Mouse (Mus musculus) embryo, embryonic 11.5 days (tissue): ENCODE measurements around the gene AI593442.

Source experiments
- DNase-seq: peaks from one replicate; pipeline ENCODE4 v3.0.0-alpha.2; 2012; ENCODE audit warnings: low read depth, low spot score

The AI593442 gene

DNA sequence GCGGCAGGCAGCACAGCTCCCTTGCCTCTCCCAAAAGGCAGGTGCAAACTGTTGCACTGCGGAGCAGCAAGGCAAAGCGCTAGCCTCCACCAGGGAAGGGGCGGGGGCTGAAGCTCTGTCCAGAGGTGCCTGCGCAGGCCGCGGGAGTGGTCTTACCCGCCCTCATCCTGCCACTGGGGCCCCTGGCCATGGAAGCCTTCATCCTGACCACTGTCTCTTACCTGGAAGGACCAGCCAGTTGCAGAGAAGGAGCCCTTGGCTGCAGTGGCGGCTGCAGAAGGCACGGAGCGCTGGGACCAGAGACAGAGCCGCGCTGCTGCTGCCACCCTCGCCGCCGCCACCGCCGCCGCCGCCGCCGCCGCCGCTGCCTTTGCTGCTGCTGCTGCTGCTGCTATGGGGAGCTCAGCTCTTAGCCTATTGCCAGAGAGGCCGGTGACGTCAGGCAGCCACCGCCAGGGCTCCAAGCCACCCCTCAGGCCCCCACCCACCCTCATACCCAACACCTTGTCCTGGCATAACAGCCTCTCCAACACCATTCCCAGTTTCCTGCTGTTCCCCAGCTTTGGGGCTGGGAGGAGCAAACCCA is at the start of gene AI593442:
TSS of gene AI593442 (minus strand) at position 419 of the 586 bp plus-strand sequence.
- no peak for DNase-seq

- DNase-seq = no peak
Observed at GRCm38 (mm10) chr9:52728806-52729205, 49.2 kb upstream of the AI593442 start.

DNA sequence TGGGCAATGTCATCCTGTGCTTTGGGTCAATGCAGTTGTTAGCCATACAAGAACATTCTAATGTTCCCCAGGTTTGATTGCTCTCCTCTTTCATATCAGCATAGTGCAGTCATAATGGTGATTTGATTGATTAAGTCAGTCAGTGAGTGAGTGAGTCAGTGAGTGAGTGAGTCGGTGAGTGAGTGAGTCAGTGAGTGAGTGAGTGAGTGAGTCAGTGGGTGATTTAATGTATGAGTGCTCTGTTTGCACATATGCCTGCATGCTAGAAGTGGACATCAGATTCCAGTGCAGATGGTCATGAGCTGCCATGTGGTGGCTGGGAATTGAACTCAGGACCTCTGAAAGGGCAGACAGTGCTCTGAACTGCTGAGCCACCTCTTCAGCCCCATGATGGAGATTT is 43.0 kb upstream of the AI593442 start:
- DNase-seq = no peak

DNA sequence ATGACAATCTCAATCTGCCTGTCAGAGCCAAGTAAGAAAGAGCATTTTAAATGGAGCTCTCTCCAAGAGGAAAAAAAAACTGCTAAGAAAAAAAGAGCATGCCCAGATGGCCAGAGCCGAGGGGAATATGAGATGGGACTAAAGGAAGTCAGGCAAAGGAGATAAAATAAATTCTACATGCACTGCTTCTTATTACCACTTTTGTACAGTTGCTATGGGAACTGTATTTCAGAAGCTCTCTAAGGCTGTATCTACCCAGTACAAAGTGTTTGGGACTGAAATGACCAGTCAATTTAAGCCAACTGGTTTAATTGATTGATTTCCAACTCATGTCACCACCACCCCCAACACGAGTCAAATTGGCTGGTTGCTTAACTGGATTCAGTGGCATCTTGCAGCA is 40.0 kb upstream of the AI593442 start:
- DNase-seq = no peak

DNA sequence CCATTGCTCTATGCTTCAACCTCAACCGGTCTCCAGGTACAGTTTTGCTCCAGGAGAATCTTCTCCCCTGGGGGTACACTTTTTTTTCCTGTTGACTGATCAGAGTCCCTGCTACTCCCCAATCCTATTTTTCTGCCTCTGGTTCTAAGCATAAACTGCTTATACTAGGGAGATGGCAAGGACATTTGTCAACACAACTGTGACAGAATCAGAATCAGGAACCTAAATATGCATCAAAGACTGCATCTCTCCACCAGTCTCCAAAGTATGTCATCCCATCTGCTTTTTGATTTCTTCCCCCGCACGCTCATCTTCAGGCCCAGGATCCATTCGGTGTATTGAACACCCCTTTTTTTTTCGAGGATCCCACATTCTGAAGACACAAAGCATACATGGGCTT is 456 bp upstream of the AI593442 start:
- DNase-seq = no peak

- DNase-seq = no peak
Observed at GRCm38 (mm10) chr9:52678839-52679215, 753 bp downstream of the AI593442 start.

- no peak for DNase-seq
Observed at GRCm38 (mm10) chr9:52678179-52678838, 1.3 kb downstream of the AI593442 start.

- DNase-seq = peak; percentile 27
Observed at GRCm38 (mm10) chr9:52676587-52676986, 3.0 kb downstream of the AI593442 start.

DNA sequence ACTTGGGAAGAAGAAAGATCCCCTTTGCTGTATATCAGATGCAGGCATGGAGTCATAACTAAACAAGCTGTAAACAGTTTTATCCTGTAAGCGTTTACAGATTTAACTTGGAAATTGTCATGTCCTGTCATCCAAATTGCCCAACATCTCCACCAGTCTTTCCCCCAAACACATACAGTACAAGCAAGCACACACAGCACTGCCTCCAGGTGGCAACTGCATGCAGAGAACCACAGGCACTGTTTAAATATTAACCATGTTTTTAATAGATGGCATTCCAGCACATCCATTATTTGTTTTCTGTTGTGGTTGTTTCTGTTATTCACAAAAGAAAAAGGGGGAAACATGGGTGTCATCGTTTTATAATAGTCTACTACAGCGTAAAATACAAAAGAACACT is 3.6 kb downstream of the AI593442 start:
- DNase-seq = no peak

- no peak for DNase-seq
Observed at GRCm38 (mm10) chr9:52661422-52661821, 18.2 kb downstream of the AI593442 start.

GRCm38 (mm10) chr9:52650341-52650951 is 29.1 kb downstream of the AI593442 start:
- DNase-seq = no peak

- no peak for DNase-seq
Observed at GRCm38 (mm10) chr9:52645312-52645711, 34.3 kb downstream of the AI593442 start.

DNA sequence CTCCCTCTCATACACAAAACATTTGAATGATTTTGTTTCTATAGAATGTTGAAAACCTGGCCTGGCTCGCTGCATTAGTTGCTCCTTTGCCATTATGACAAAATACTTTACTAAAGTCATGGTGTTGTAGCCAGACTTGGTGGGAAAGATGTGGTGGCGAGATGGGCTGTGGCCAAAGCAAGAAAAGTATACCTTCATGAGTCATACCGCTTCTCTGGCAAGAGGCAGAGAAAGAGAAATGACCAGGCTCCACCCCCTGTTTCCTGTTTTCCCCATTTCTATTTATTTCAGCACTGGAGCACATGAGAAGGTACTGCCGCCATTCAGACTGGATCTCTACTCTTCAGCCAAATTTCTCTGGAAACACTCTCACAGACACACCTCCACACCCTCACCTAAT is 35.0 kb downstream of the AI593442 start:
- DNase-seq = no peak

- DNase-seq = no peak
Observed at GRCm38 (mm10) chr9:52644156-52644555, 35.4 kb downstream of the AI593442 start.

DNA sequence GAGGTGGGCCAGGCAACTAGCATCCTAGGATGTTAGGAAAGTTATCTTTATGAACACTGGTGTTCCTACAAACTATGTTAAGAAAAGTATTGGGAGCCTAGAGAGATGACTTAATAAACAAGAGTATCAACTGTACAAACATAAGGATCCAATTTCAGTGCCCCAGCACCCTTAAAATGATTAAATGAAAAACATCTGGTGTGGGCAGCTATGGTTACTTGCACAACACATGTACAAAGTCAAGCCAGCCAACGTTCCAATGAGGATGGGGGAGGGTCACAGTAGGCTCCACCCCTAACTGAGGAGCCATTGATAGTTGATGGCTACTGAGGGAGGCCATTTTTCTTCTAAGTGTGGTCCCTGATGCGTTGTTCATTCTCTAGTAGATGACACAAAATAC is 43.6 kb downstream of the AI593442 start:
- DNase-seq = no peak

GRCm38 (mm10) chr9:52623926-52624325 is 55.7 kb downstream of the AI593442 start:
- DNase-seq = no peak
